Mouse (Mus musculus) embryonic facial prominence, embryonic 11.5 days (tissue): ENCODE results near the gene Sowahc. TPM values are rescaled to one million over a fixed set of nuclear protein-coding genes. Genes with fewer than 3 reads are reported as not detected.

Experiments
- ATAC-seq: fragments of 200-750 bp; cut with Nextera tagmentation; replicated peaks from 2 replicates; pipeline ENCODE4 v1.8.0; 2017; ENCODE audit warnings: low read depth; ENCODE audit not compliant: insufficient number of reproducible peaks, low FRiP score, low TSS enrichment
- DNase-seq: peaks from one replicate; pipeline ENCODE4 v3.0.0-alpha.2; 2015; ENCODE audit warnings: low spot score
- H3K27ac ChIP-seq: fragments of 300-500 bp; sonication (generic); replicated peaks from 2 replicates; pipeline ENCODE4 v1.5.1; 2014; ENCODE audit warnings: mild to moderate bottlenecking, low read depth, low read length, control low read depth
- H3K27me3 ChIP-seq: fragments of 300-500 bp; sonication (generic); 2 replicates; pipeline ENCODE4 v1.6.1; 2014; ENCODE audit warnings: mild to moderate bottlenecking, low read length, moderate library complexity, mixed read lengths; ENCODE audit not compliant: control insufficient read depth, insufficient read depth
- H3K36me3 ChIP-seq: fragments of 300-500 bp; sonication (generic); replicated peaks from 2 replicates; pipeline ENCODE4 v1.6.1; 2014; ENCODE audit warnings: low read depth, mild to moderate bottlenecking, low read length, moderate library complexity, mixed read lengths; ENCODE audit not compliant: control insufficient read depth, insufficient read depth
- H3K4me1 ChIP-seq: fragments of 300-500 bp; sonication (generic); 2 replicates; pipeline ENCODE4 v1.6.1; 2014; ENCODE audit warnings: low read length, mixed read lengths; ENCODE audit not compliant: control insufficient read depth, insufficient read depth
- H3K4me2 ChIP-seq: fragments of 300-500 bp; sonication (generic); 2 replicates; pipeline ENCODE4 v1.6.1; 2014; ENCODE audit warnings: low read depth, mild to moderate bottlenecking, control low read depth, low read length, moderate library complexity
- H3K4me3 ChIP-seq: fragments of 300-500 bp; sonication (generic); 2 replicates; pipeline ENCODE4 v1.5.1; 2014; ENCODE audit warnings: low read depth, low read length, control low read depth
- H3K9ac ChIP-seq: fragments of 300-500 bp; sonication (generic); replicated peaks from 2 replicates; pipeline ENCODE4 v1.6.1; 2014; ENCODE audit warnings: mild to moderate bottlenecking, control low read depth, low read length
- H3K9me3 ChIP-seq: fragments of 300-500 bp; sonication (generic); replicated peaks from 2 replicates; pipeline ENCODE4 v1.6.1; 2016; ENCODE audit warnings: mild to moderate bottlenecking, low read length, inconsistent platforms, mixed read lengths; ENCODE audit not compliant: control insufficient read depth
- WGBS: fragments of 180-500 bp; shearing (Covaris S2); extraction: QIAGEN DNeasy Blood & Tissue Kit; methylation state at CpG from one replicate; pipeline ENCODE4 v1.1.7; 2014; 5-methylcytosine and 5-hydroxymethylcytosine counted together
- polyA plus RNA-seq: library from polyadenylated mRNA; unstranded; fragments of >200 nt; fragmentation: Nextera tagmentation; extraction: Ambion mirVana; gene quantifications from 2 replicates; pipeline ENCODE4 v1.2.1, GENCODE M21; 2014

Gene Sowahc
- polyA plus RNA-seq, 1 experiment from 2014 or later, result 11.5 TPM

DNA sequence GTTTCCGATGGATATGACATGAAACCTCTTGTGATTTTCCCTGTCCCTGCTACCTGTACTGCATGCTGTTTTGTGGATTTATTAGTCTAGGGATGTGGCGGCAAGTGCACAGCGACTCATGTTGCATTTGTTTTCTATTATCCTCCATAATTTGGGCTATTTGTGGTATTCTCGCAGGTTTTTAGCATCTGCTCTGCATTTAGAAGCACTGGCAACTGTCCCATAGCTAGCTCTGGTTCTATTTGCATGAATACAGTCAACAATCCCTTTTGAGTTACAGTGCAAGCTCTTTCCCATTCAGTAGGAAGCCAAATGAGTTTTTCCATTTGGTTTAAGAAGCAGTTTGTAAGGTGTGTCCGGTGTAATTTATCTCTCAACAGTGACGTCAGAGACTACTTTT, 37.8 kb downstream of the Sowahc start:
- Histone ChIP-seq H3K27me3 (no peaks in the 10 kb centered on the region), H3K9me3 (no peaks in the 10 kb centered on the region), H3K36me3 (no peaks in the 10 kb centered on the region), H3K4me1 (no peaks in the 10 kb centered on the region), H3K4me2 (no peak overlapping the region), H3K9ac (no peak overlapping the region), H3K4me3 (no peak overlapping the region), H3K27ac (no peak overlapping the region)
- ATAC-seq, result no peak
- WGBS, result 66% methylated on average over 6 of the region's 6 CpGs
- DNase-seq, result peak; percentile 57

DNA sequence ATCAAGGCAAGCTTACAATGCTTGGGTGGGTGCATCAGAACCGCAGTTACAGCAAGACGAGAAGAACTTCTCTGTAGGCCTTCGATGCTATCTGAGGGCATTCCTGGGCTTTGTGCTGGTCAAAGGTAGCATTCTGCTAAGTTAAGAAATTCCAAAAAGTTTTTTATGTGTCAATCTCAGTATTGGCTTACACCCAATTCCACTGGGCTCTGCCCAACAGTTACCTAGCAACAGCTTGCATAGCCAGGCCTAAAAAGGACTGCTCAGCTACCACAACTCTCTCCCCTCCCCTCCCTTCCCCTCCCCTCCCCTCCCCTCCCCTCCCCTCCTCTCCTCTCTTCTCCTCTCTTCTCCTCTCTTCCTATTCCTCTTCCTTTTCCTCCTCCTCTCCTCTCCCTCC, 39.9 kb downstream of the Sowahc start:
- no peaks in the 10 kb centered on the region for H3K4me1 ChIP-seq
- no peaks in the 10 kb centered on the region for H3K36me3 ChIP-seq
- DNase-seq, result no peak
- H3K27ac ChIP-seq, result no peak overlapping the region
- H3K9ac ChIP-seq, result no peak overlapping the region
- WGBS, result 87% methylated on average over 3 of the region's 3 CpGs
- no peaks in the 10 kb centered on the region for H3K27me3 ChIP-seq
- ATAC-seq, result no peak
- H3K9me3 ChIP-seq, result no peaks in the 10 kb centered on the region
- H3K4me2 ChIP-seq, result no peak overlapping the region
- no peak overlapping the region for H3K4me3 ChIP-seq

- H3K27ac ChIP-seq, result no peak overlapping the region
- H3K4me3 ChIP-seq, result no peak overlapping the region
- WGBS, result 83% methylated on average over 1 of the region's 1 CpGs
- ATAC-seq, result no peak
- H3K36me3 ChIP-seq, result no peaks in the 10 kb centered on the region
- H3K4me2 ChIP-seq, result no peak overlapping the region
- H3K9me3 ChIP-seq, result no peaks in the 10 kb centered on the region
- no peak overlapping the region for H3K9ac ChIP-seq
- H3K27me3 ChIP-seq, result no peaks in the 10 kb centered on the region
- no peak for DNase-seq
- H3K4me1 ChIP-seq, result no peaks in the 10 kb centered on the region
Observed at GRCm38 (mm10) chr10:59262021-59262420, 40.3 kb downstream of the Sowahc start.

DNA sequence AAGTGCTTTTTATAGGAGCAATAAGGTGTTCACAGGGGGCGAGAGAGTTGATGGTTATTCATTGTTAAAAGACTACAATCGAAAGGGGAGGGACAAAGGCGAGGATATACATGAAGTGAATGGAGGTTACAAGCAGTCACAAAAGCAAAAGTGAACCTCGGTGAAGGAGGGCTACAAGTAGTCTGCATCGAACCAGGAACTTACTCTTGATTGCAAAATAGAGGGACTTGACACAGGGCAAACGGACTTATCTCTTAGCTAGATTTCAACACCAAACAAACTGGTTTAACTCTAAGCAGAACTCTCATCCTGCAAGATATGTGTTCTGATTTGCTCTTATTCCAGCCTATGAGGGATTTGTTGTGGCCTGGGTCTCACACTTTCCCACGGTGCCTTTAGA, 41.2 kb downstream of the Sowahc start:
- ATAC-seq (no peak), DNase-seq (no peak)
- Histone ChIP-seq H3K4me1 (no peaks in the 10 kb centered on the region), H3K4me3 (no peak overlapping the region), H3K36me3 (no peaks in the 10 kb centered on the region), H3K9me3 (no peaks in the 10 kb centered on the region), H3K9ac (no peak overlapping the region), H3K27me3 (no peaks in the 10 kb centered on the region), H3K27ac (no peak overlapping the region), H3K4me2 (no peak overlapping the region)
- WGBS, result 82% methylated on average over 7 of the region's 7 CpGs

DNA sequence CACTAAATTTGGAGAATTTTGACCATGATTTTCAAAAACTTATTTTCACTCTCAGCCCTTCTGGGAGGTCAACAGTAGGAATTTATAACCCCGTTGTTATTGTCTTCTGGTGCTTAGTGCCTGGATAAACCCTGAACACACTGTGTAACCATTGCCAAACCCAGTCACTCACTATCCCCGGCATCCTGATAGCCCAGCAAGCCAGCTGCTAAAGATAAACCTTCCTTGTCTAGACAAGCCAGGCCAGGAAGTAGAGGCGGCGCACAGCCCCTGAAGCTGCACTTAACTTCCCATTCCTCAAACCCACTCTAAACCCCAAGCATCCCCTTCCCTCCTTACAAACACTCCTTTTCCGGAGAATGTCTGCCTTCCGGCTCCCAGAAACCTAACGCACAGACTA, 43.3 kb downstream of the Sowahc start:
- no peak overlapping the region for H3K9ac ChIP-seq
- 52% methylated on average over 7 of the region's 7 CpGs for WGBS
- ATAC-seq (no peak), DNase-seq (peak; percentile 9)
- H3K27me3 ChIP-seq, result no peaks in the 10 kb centered on the region
- no peaks in the 10 kb centered on the region for H3K4me1 ChIP-seq
- H3K36me3 ChIP-seq, result no peaks in the 10 kb centered on the region
- no peak overlapping the region for H3K4me3 ChIP-seq
- no peaks in the 10 kb centered on the region for H3K9me3 ChIP-seq
- H3K27ac ChIP-seq, result no peak overlapping the region
- no peak overlapping the region for H3K4me2 ChIP-seq

GRCm38 (mm10) chr10:59265674-59266073, 43.9 kb downstream of the Sowahc start:
- ATAC-seq (no peak), DNase-seq (no peak)
- H3K27me3 ChIP-seq, result no peaks in the 10 kb centered on the region
- 33% methylated on average over 4 of the region's 4 CpGs for WGBS
- no peak overlapping the region for H3K27ac ChIP-seq
- H3K36me3 ChIP-seq, result no peaks in the 10 kb centered on the region
- H3K4me1 ChIP-seq, result no peaks in the 10 kb centered on the region
- no peak overlapping the region for H3K9ac ChIP-seq
- H3K4me3 ChIP-seq, result no peak overlapping the region
- H3K4me2 ChIP-seq, result no peak overlapping the region
- H3K9me3 ChIP-seq, result no peaks in the 10 kb centered on the region

- DNase-seq, result no peak
- 63% methylated on average over 1 of the region's 1 CpGs for WGBS
- Histone ChIP-seq H3K4me2 (no peak overlapping the region), H3K27ac (no peak overlapping the region), H3K27me3 (no peaks in the 10 kb centered on the region), H3K4me1 (no peaks in the 10 kb centered on the region), H3K4me3 (no peak overlapping the region), H3K9ac (no peak overlapping the region), H3K9me3 (no peaks in the 10 kb centered on the region), H3K36me3 (no peaks in the 10 kb centered on the region)
- ATAC-seq, result no peak
Observed at GRCm38 (mm10) chr10:59266097-59266496, 44.3 kb downstream of the Sowahc start.

DNA sequence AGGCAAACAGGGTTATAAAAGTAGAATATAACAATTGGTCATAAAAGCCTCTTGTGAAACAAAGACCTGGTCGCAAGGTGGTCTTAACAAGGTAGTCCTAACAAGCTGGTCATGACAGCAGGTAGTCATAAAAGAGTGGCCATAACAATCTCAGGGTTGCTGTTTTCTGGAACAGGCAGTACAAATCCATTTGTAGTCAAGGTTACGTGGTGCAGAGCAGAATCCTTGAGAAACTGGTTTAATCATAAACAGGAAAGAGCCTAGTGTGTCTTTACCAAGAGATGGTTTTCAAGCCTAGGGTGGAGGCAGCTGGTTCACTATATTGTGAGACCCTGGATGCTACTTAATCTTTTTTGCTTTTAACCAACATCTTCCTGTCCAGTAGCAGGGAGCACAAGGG, 45.5 kb downstream of the Sowahc start:
- no peak overlapping the region for H3K9ac ChIP-seq
- 92% methylated on average over 2 of the region's 2 CpGs for WGBS
- H3K4me1 ChIP-seq, result no peaks in the 10 kb centered on the region
- no peak overlapping the region for H3K4me2 ChIP-seq
- no peak overlapping the region for H3K27ac ChIP-seq
- no peaks in the 10 kb centered on the region for H3K27me3 ChIP-seq
- H3K36me3 ChIP-seq, result no peaks in the 10 kb centered on the region
- ATAC-seq, result no peak
- DNase-seq, result no peak
- no peak overlapping the region for H3K4me3 ChIP-seq
- no peaks in the 10 kb centered on the region for H3K9me3 ChIP-seq
